Mouse (Mus musculus) layer of hippocampus, adult 8-10 months (tissue): ENCODE measurements around the gene Ankrd9. TPM values are rescaled to one million over a fixed set of nuclear protein-coding genes. Genes with fewer than 3 reads are reported as not detected.

Source experiments
- DNase-seq, 2 experiments: peaks; one replicate each; pipeline ENCODE4 v3.0.0; 2022; ENCODE audit warnings: low spot score in 2 of 2
- total RNA-seq, 4 experiments: library from RNA; stranded (reverse); gene quantifications; 2 replicates each; pipeline ENCODE4 v1.2.4; 2022

The Ankrd9 gene
- total RNA-seq: 10 to 100 TPM; 12.5 to 14.0 (median 12.8) TPM

- DNase-seq: peak; percentile 89 to 90
These were observed at the start of gene Ankrd9 for GRCm38 (mm10) chr12:110978607-110979406. Gene Ankrd9 (minus strand): TSS chr12:110979040.

GRCm38 (mm10) chr12:111021577-111021976 is 42.7 kb upstream of the Ankrd9 start:
- no peak for DNase-seq

GRCm38 (mm10) chr12:111021138-111021537 is 42.3 kb upstream of the Ankrd9 start:
- no peak for DNase-seq

- DNase-seq: no peak
These were observed 40.2 kb upstream of the Ankrd9 start for GRCm38 (mm10) chr12:111019086-111019485.

- DNase-seq: no peak
These were observed 39.2 kb upstream of the Ankrd9 start for GRCm38 (mm10) chr12:111018068-111018467.

- no peak for DNase-seq
These were observed 38.0 kb upstream of the Ankrd9 start for GRCm38 (mm10) chr12:111016807-111017206.

GRCm38 (mm10) chr12:111009615-111010257 is 30.9 kb upstream of the Ankrd9 start:
- DNase-seq: no peak

- DNase-seq: no peak
These were observed 30.0 kb upstream of the Ankrd9 start for GRCm38 (mm10) chr12:111008500-111009490.

- DNase-seq: no peak
These were observed 28.6 kb upstream of the Ankrd9 start for GRCm38 (mm10) chr12:111007134-111008103.

GRCm38 (mm10) chr12:111006339-111006738 is 27.5 kb upstream of the Ankrd9 start:
- DNase-seq: no peak

GRCm38 (mm10) chr12:111005803-111006202 is 27.0 kb upstream of the Ankrd9 start:
- no peak for DNase-seq

GRCm38 (mm10) chr12:111004142-111004541 is 25.3 kb upstream of the Ankrd9 start:
- no peak for DNase-seq

- no peak for DNase-seq
These were observed 22.1 kb upstream of the Ankrd9 start for GRCm38 (mm10) chr12:111000956-111001355.

GRCm38 (mm10) chr12:110999820-111000219 is 21.0 kb upstream of the Ankrd9 start:
- DNase-seq: no peak

- no peak for DNase-seq
These were observed 19.3 kb upstream of the Ankrd9 start for GRCm38 (mm10) chr12:110998092-110998491.

- DNase-seq: no peak
These were observed 15.8 kb upstream of the Ankrd9 start for GRCm38 (mm10) chr12:110994666-110995065.

- DNase-seq: no peak
These were observed 14.4 kb upstream of the Ankrd9 start for GRCm38 (mm10) chr12:110993226-110993625.

- no peak for DNase-seq
These were observed 13.9 kb upstream of the Ankrd9 start for GRCm38 (mm10) chr12:110992771-110993170.

- peak; percentile 74 to 91 for DNase-seq
These were observed 13.3 kb upstream of the Ankrd9 start for GRCm38 (mm10) chr12:110992128-110992553.
